Mouse (Mus musculus): Measurements from ENCODE around the gene Olfr159.

- TF ChIP-seq CTCF (IDR thresholded peaks at IDR 0.05) (peak; percentile 93), EP300 (IDR thresholded peaks at IDR 0.05; ENCODE audit: insufficient read depth, low read depth, low read length) (no peak)
Measured at GRCm38 (mm10) chr4:43745187-43745586, 25.6 kb downstream of the Olfr159 start.
